Comparison of ENCODE assay signal across 12 mouse cellular contexts in genomic region chr9:41982023-41982422, GRCm38 (mm10).
A peak's percentile ranks its signal among the peaks of the same experiment; 100 is the strongest.
DNase-seq lines count a peak whose midpoint lies in the region; TF ChIP-seq lines count a peak whose summit lies in the region.
"Had no signal": no experiment of that assay in that cellular context is flagged by ENCODE, and none has a peak within 500 bp of the region (broad histone marks: within the 10 kb centered on the region; RNA-seq: fewer than 3 reads in every experiment).

No protein-coding gene starts in this region.

- no peak overlapping the region for H3K4me3 ChIP-seq in left cerebral cortex, adult 2 months
- H3K4me3 ChIP-seq: liver, embryonic 15.5 days had no signal

- TF ChIP-seq CTCF in left cerebral cortex, adult 2 months (IDR thresholded peaks at IDR 0.05), result no peak

- intact Hi-C loops in left cerebral cortex, adult 2 months (cut with DNase I), result no loop called here

- DNase-seq in cerebellum, adult 18-20 months, result peak; percentile 49 to 57
- no peak for DNase-seq in cerebellum, postnatal 36 days
- peak; percentile 42 to 67 for DNase-seq in left cerebral cortex, adult 2 months (ENCODE audit: extremely low spot score in 1 of 2, low spot score in 2 of 2)
- no peak for DNase-seq in left cerebral cortex, adult 11 months (ENCODE audit: low spot score)
- peak; percentile 77 for DNase-seq in layer of hippocampus, adult 9-11 months
- DNase-seq in right cerebral cortex, postnatal 25 days, result peak; percentile 68
- DNase-seq in ovary, postnatal 14 days (ENCODE audit: low spot score), result no peak
- DNase-seq in lung, postnatal 10 days, result no peak
- DNase-seq: gastrocnemius, postnatal 36 days; thymus, adult 2 months had no signal

- H3K27ac ChIP-seq in left cerebral cortex, adult 2 months, result peak overlapping the region; percentile 63
- H3K27ac ChIP-seq: liver, embryonic 15.5 days; macrophage had no signal

Comparison
In these comparisons a context has a peak if more than half of its experiments do, and no peak if none do; other contexts are left out.
1. DNase-seq: peak in cerebellum, adult 18-20 months (2 of 2), left cerebral cortex, adult 2 months (2 of 2), layer of hippocampus, adult 9-11 months (single experiment) and right cerebral cortex, postnatal 25 days (single experiment); none in cerebellum, postnatal 36 days (0 of 2), left cerebral cortex, adult 11 months (single experiment), ovary, postnatal 14 days (single experiment) and lung, postnatal 10 days (single experiment).